Mouse (Mus musculus) regulatory T cell (primary cell): ENCODE measurements around the gene Apex1.
"Not testable (repeated sequence)": the region's sequence is repeated elsewhere in the genome, so short reads cannot be mapped to it uniquely, and the experiment has no call there.

Experiments
- in situ Hi-C: fragments of 300-600 bp; cut with MboI, MseI; formaldehyde crosslinking; loops from one replicate; pipeline ENCODE4 v1.15.1; 2025; ENCODE audit warnings: high pct_unique_total_duplicates

Gene Apex1

DNA sequence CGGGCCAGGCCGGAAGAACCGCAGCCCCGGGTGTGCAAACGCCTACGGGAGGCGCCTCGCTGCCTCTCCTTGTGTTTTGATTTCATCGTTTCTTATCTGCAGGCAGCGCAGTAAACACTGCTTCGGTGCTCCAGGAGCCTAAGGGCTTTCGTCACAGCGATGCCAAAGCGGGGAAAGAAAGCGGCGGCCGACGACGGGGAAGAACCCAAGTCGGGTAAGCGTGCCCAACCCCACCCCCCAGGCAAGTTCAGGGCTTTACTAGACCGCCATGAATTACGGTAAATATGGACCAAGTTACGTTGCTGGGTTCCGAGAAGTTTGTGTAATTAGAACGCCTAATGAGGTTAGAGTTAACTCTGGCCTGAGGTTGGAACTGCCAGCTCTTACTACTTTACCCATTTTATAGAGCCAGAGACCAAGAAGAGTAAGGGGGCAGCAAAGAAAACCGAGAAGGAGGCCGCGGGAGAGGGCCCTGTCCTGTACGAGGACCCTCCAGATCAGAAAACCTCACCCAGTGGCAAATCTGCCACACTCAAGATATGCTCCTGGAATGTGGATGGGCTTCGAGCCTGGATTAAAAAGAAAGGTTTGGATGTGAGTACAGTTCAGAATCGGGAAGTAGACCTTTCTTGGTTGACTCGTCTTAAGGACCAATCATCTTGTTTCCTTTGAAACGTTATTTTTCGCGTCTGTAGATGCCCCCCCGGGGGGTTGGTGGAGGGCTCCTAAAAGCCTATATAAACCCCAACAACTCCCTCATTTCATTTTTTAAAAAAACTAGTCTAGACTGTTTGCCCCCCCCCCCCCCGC is 548 bp downstream of the Apex1 start:
- in situ Hi-C loops = loop anchor here (5.0 kb wide), 1 partner anchor 142 kb away; no protein-coding TSS in a partner anchor

DNA sequence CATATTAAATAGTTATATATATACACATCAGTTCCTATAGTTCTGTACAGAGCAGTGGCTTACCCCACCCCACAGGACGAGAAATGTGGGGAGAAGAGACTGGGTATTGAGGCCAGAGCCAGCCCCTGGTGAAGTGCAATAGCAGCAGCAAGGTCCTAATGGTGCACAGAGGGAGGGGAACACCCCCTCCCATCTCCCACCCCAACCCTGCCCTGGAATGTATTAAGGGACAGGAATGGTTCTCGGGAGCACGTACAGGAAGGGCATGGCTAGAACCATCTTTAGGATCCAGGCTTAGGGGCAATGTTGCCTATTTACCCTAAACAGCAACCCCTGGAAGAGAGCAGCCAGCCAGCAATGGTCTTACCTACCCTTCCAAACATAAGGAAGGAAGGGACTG is 2.6 kb downstream of the Apex1 start:
- in situ Hi-C loops = loop anchor here (5.0 kb wide), 1 partner anchor 140 kb away; no protein-coding TSS in a partner anchor

DNA sequence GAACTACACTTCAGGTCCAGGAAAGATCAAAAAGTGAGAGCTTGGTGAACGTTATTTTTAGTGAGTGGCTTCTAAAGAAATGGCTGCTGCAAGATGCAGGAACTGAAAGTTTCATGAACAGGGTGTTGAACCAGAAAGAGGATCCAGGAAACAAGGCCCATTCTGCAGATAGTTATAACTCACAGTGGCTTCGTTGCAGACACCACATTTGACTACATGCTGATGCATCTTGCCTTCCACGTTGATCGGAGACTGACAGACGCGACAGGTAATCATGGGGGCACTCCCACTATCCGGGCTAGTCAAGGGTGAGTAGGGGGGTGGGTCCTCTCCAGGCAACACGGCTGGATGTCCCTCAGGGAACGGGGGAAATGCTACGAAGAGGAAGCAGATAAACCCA is 5.2 kb downstream of the Apex1 start:
- in situ Hi-C loops = loop anchor here (5.0 kb wide), 1 partner anchor 137 kb away; no protein-coding TSS in a partner anchor

DNA sequence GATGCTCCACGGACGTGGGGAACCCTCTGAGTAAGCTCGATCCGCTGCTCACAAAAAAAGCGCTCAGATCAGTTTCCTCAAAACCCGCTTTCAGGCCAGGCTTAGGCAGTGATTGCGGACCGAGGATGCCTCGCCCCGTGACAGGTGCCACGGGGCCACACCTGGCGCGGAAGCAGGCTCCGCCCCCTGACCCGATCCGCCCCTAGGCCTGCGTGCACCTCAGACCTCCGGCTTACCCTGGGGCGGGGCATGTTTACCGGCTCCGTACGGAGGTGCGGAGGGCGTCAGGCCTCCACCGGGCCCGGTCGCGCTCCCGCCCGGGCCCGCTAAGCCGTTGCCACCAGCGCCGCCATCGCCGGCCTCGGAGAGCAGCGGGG is 5.6 kb downstream of the Apex1 start:
- in situ Hi-C loops = no loop called here

DNA sequence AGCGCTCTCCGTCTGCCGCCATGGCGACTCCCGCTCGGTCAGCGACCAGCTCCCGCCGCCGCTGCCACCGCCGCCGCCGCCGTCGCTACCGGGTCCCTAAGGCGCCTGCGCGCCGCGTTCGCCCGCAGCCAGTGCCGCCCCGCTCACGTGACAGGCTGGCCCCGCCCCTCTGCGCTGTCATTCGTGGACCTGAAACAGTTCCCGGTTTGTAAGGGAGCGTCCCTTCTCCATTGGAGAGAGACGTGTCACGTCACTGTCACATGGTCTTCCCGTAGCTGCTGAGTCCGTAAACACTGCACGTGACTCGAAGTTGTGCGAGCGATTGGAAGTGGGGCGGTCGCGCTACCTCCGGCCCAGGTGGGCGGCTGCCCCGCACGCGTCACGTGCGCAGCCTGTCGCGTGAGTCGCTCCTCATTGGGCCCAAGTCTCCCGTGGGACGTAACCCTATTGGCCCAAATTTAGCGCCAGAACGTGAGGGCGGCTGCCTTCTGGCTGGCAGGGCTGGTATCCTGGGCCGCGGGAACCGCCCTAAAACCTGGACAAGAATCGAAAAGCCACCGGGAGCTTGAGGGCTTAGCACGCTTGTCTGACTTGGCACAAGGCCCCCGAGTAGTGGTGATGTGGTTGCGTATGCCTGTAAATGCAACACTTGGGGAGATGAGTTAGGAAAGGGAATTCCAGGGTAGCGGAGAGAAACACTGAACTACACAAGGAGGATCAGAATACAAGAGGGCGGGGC is 6.2 kb downstream of the Apex1 start, which contains the start of the genes Pip4p1 and Pnp:
TSS of gene Pip4p1 (minus strand) at position 103 of the 739 bp plus-strand sequence.
TSS of gene Pnp (plus strand) at position 329 of the 739 bp plus-strand sequence.
- in situ Hi-C loops = no loop called here

DNA sequence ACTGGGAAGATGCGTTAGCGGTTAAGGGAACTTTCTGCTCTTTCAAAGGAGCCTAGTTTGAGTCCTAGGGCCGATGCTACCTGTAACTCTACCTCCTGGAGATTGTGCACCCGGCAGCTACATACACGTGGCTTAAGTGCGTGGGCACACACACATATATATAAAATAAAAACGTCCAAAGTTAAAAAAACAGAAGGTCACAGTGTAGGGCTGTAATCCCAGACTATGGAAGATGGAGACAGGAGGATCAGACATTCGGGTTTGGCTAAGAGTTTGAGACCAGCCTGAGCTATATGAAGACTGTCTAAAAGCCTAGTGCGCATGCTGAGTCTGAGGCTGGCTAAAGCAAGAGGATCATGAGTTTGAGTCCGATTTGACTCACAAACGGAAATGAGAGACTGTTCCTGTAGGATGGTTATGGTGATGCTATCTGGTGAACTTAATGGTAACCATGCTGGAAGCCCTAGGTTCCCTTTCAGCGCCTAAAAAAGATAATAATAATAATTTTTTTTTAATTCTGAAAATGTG is 6.8 kb downstream of the Apex1 start:
- in situ Hi-C loops = no loop called here

DNA sequence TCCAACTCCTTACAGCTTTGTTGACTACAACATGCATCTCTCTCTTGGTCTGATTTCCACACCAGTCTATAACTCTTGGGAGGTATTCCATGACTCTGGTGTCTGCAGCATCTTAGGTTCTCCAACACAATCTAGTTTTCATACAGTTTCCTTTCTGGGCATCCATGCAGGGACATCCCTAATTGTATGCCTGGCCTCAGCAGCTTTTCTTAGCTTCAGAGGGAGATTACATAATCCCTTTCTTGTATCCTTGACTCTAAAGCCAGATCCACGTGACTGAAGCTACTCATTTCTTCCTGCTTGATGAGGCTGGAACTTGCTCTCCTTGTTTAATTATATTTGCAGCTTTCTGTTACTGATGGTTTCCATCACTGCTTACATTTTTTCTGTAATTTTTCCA is 11.9 kb downstream of the Apex1 start:
- in situ Hi-C loops = no loop called here

DNA sequence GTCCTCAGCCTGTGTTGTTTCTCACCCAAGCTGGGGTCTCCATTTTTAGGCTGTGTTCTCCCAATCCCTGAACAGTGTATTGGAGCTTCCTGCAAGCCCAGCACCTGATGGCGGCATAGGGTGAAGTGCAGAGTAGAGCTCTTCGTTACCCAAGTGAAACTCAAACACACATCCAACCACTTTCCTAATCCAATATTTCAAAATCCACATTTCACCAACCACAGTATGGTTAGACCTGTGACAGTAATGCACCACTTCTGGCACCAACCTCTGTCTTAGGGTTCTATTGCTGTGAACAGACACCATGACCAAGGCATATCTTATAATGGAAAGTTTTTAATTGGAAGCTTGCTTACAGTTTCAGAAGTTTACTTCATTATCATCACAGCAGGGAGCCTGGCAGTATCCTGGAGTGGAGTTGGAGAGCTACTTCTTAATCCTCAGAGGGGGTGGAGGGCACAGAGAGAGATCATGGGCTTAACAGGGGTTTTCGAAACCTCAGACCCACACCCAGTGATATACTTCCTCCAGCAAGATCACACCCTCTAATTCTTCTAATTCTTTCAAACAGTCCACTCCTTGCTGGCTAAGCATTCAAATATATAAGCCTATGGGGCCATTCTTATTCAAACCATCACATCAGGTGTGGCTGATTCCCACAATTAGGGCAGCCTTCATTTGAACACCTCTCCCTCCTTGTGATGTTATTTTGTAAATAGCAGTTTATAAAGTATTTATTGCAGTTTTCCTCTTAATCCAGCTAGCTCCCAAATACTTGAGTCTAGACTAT is 13.5 kb downstream of the Apex1 start:
- in situ Hi-C loops = no loop called here

DNA sequence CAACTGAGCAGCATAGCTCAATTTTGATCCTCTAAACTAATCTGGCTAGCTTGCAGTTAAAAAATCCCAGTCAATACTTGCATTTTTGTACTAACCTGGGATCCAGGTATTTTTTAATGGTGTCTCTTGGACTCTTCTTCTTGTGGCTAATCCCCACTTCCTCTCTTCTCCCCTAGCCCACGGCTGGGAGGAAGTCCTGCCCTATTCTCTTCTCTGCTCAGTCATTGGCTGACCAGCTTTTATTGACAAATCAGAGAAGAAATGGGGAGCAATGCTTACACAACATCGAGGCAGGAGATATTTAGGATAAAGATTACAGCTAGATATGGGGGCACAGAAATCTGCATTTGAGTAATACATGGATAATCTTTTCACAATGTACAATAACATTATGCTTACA is 14.2 kb downstream of the Apex1 start:
- in situ Hi-C loops = no loop called here

DNA sequence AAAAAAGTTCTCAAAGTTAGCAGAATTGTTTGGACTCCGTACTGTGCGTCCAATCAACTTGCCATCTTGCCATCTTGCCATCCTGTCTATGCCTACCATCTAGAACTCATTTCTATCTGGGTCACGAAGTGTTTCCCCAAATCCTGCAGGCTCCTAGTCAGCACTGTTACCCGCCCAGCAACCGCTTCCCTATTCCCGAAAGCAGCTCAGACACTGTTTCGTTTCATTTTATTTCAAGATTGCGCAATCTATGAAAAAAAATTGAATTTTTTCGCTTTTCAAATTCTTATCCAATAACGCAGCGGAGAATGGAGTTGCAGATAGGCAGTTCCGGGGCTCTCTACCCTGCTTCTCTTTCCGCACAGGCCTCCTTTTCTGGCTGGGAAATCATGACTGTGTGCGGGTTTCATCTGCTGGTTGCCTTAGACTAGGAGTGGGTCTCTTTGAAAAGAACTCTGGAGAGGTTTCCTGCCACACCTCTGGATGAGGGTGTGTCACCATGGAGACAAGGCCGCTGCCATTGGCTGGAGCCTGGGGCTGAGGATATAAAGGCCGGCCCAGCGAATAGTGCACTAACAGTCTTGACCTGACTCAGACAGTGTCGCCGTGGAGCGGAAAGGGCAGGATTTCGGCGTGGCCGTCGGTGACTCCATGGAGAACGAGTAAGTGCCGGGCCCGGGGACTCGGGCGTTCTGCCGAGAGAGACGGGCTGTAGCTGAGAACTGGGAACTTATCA is 19.3 kb downstream of the Apex1 start, which contains the start of gene Gm49342:
TSS of gene Gm49342 (plus strand) at position 586 of the 736 bp plus-strand sequence.
- in situ Hi-C loops = no loop called here

DNA sequence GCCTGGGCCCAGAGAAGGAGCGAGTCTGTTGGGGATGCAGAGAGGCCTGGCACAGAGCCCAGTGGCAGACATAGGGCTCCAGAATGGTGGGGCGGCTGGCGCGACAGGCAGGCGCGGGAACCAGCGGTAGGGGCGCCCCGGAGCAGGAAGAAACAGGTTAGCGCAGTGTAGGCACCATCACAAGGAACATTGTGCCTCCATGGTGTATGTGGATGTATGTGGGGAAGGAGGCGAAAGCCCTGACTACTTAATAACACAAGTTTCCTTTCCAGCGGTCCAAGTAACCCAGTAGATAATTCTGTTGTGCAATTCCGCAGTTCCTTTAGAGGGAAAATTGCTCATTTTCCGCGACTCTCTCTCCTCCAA is 19.9 kb downstream of the Apex1 start:
- in situ Hi-C loops = not testable (repeated sequence)

DNA sequence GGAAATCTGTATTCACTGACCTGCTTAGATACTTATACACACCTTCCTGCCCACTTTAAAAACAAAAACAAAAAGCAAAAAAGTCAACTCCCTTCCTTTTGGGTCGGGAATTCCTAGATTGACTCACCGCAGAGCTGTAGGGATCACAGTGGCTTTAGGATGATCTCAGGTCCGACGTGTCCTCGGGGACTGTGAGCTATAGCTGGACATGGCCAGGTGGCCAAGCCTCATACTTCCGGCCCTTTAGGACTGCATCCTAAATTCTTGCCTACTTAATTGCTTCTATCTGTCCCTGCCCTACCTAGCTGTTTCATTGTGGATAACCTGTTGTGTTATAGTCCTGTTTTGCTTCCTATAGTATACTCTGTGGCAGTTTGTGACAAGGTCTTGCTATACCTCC is 20.3 kb downstream of the Apex1 start:
- in situ Hi-C loops = not testable (repeated sequence)

DNA sequence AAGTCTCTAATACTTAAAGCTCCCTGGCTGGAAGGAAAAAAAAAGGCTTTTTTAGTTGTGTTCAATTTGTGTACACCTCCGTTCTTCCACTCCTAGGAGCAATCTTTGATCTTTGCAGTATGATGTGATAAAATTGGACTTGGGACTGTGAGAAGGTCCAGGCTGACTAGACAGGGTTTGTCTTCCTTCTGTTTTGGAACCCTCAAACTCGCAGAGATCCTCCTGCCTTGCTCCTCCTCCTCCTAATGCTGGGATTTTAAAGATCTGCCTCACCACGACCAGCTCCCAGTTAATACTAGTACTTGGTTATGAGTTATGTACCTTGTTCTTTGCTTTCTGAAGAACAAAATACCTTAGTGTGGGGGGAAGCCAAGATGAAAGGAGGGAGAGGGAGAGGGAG is 20.8 kb downstream of the Apex1 start:
- in situ Hi-C loops = not testable (repeated sequence)

DNA sequence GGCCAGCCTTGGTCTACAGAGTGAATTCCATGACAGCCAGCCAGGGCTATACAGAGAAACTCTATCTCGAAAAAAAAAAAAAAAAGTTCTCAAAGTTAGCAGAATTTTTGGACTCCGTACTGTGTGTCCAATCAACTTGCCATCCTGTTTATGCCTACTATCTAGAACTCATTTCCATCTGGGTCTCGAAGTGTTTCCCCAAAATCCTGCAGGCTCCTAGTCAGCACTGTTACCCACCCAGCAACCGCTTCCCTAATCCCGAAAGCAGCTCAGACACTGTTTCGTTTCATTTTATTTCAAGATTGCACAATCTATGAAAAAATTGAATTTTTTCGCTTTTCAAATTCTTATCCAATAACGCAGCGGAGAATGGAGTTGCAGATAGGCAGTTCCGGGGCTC is 30.7 kb downstream of the Apex1 start:
- in situ Hi-C loops = no loop called here

DNA sequence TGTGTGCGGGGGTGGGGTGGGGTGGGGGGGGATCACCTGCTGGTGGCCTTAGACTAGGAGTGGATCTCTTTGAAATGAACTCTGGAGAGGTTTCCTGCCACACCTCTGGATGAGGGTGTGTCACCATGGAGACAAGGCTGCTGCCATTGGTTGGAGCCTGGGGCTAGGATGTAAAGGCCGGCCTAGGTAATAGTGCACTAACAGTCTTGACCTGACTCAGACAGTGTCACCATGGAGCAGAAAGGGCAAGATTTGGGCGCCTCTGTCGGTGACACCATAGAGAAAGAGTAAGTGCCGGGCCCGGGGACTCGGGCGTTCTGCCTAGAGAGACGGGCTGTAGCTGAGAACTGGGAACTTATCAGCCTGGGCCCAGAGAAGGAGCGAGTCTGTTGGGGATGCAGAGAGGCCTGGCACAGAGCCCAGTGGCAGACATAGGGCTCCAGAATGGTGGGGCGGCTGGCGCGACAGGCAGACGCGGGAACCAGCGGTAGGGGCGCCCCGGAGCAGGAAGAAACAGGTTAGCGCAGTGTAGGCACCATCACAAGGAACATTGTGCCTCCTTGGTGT is 31.3 kb downstream of the Apex1 start, which contains the start of gene Pnp2:
TSS of gene Pnp2 (plus strand) at position 51 of the 567 bp plus-strand sequence.
- in situ Hi-C loops = not testable (repeated sequence)

DNA sequence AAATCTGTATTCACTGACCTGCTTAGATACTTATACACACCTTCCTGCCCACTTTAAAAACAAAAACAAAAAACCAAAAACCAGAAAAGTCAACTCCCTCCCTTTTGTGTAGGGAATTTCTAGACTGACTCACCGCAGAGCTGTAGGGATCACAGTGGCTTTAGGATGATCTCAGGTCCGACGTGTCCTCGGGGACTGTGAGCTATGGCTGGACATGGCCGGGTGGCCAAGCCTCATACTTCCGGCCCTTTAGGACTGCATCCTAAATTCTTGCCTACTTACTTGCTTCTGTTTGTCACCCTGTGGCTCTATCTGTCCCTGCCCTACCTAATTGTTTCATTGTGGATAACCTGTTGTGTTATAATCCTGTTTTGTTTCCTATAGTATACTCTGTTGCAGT is 32.0 kb downstream of the Apex1 start:
- in situ Hi-C loops = not testable (repeated sequence)

DNA sequence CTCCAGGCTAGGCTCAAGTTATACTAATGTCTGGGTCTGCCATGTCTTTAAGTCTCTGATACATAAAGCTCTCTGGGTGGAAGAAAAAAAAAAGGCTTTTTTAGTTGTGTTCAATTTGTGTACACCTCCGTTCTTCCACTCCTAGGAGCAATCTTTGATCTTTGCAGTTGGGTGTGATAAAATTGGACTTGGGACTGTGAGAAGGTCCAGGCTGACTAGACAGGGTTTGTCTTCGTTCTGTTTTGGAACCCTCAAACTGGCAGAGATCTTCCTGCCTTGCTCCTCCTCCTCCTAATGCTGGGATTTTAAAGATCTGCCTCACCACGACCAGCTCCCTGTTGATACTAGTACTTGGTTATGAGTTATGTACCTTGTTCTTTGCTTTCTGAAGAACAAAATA is 32.4 kb downstream of the Apex1 start:
- in situ Hi-C loops = not testable (repeated sequence)

DNA sequence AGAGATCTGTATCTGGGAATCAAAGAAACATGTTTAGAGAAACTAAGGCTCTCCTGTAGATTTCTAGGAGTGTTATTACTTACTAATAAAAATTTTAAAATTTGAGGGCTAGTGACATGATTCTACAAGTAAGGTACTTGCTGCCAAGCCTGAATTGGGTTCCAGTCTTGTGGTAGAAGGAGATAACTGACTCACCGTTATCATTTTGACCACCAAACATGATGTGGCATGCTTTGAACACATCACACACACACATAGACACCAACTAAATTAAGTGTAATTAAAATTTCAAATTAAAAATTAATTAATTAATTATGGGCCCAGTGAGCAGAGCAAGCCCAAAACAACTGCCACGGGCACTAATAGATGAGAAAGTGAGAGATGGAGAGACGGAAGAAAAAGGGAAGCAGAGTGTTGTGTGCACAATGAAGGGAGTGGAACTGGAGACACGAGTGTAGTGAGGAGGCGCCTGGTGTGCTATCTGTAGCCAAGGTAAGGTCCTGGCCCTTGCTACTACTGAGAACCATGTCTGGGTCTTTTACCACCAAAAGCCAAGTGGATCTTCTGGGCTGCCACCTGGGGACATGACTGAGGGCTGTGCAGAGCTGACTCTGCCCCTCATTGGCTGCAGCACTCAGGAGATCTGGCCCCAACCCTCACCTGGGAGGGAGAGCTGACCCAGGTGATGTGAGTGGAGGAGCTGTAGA is 33.7 kb downstream of the Apex1 start:
- in situ Hi-C loops = not testable (repeated sequence)

DNA sequence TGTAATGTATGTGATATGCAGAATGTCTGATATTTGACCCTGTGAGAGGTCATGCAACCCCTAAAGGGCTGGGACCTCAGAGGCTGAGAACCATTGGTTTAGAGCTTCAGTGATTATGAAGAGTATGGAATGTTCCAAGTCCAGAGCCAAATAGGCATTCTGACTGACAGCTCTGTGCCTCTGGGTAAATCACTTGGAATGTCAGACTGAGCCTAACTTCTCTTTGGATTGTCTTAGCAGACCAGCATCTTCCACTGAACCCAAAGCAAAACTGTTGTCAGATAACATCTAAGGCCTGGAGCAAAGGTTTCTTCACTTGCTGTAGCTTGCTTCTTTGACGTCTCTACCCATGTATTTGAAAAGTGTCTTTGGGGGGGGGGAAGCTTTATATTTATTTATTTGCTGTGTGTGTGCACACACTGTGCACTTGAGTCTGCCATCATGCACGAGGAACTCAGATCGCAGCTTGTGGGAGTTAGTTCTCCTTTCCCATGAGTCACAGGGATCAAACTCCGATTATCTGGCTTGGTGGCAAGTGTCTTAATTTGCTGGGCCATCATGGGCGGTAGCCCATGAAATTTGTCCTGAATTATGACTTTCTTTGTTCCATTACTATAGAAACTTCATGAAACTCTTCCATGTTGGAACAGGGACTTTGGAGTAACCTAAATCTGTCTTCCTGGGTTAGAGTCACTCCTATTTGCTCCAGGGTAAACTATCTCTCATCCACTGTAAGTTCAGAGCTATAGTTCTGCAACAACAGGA is 43.6 kb downstream of the Apex1 start:
- in situ Hi-C loops = no loop called here
